Mouse (Mus musculus) heart, embryonic 15.5 days (tissue): Measurements from ENCODE around the gene Rwdd2a. TPM values are rescaled to one million over a fixed set of nuclear protein-coding genes. Genes with fewer than 3 reads are reported as not detected.
A peak's percentile ranks its signal among the peaks of the same experiment; 100 is the strongest.
"Not testable (repeated sequence)": the region's sequence is repeated elsewhere in the genome, so short reads cannot be mapped to it uniquely, and the experiment has no call there.

Experiments used
- ATAC-seq: fragments of 200-750 bp; cut with Nextera tagmentation; replicated peaks from 2 replicates; pipeline ENCODE4 v1.8.0; 2017; ENCODE audit warnings: low read depth, moderate TSS enrichment; ENCODE audit not compliant: insufficient number of reproducible peaks, insufficient read depth, low FRiP score
- H3K27ac ChIP-seq: fragments of 300-500 bp; sonication (generic); 2 replicates; pipeline ENCODE4 v1.5.1; 2015; ENCODE audit warnings: mild to moderate bottlenecking, inconsistent platforms
- H3K27me3 ChIP-seq: fragments of 300-500 bp; sonication (generic); 2 replicates; pipeline ENCODE4 v1.6.1; 2015; ENCODE audit warnings: inconsistent platforms
- H3K36me3 ChIP-seq: fragments of 300-500 bp; sonication (generic); 2 replicates; pipeline ENCODE4 v1.6.1; 2015; ENCODE audit warnings: mild to moderate bottlenecking, inconsistent platforms
- H3K4me1 ChIP-seq: fragments of 300-500 bp; sonication (generic); replicated peaks from 2 replicates; pipeline ENCODE4 v1.6.1; 2015; ENCODE audit warnings: inconsistent platforms
- H3K4me2 ChIP-seq: fragments of 300-500 bp; sonication (generic); 2 replicates; pipeline ENCODE4 v1.6.1; 2015; ENCODE audit warnings: inconsistent platforms, mild to moderate bottlenecking, moderate library complexity
- H3K4me3 ChIP-seq: fragments of 300-500 bp; sonication (generic); 2 replicates; pipeline ENCODE4 v1.5.1; 2015; ENCODE audit warnings: mild to moderate bottlenecking, inconsistent platforms
- H3K9ac ChIP-seq: fragments of 300-500 bp; sonication (generic); 2 replicates; pipeline ENCODE4 v1.6.1; 2015; ENCODE audit warnings: mild to moderate bottlenecking, inconsistent platforms
- H3K9me3 ChIP-seq: fragments of 300-500 bp; sonication (generic); replicated peaks from 2 replicates; pipeline ENCODE4 v1.6.1; 2016; ENCODE audit warnings: inconsistent platforms
- WGBS: fragments of 180-500 bp; shearing (Covaris S2); methylation state at CpG from one replicate; pipeline ENCODE4 v1.1.7; 2015; ENCODE audit warnings: mixed read lengths; 5-methylcytosine and 5-hydroxymethylcytosine counted together
- polyA plus RNA-seq: library from polyadenylated mRNA; unstranded; fragments of >200 nt; fragmentation: Nextera tagmentation; extraction: Ambion mirVana; gene quantifications from 2 replicates; pipeline ENCODE4 v1.2.1, GENCODE M21; 2015

Rwdd2a gene
- polyA plus RNA-seq, 1 experiment from 2014 or later: 3.7 TPM

DNA sequence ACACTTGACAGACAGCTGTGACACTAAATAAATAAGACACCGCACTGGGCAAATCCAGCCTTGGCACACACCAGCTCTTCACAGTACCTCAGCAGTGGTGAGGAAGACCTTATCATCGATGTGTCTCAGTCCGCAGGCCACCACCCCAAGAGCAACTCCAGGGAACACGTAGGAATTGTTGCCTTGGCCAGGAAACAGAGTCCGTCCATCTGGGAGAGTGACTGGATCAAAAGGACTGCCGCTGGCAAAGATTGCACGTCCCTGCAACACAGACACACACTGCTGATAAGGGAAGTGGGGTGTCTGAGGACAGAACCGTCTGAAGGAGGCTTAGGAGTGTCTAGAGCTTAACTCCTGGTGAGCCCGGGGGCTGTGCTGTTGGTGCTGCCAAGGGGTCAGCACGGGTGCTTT is 22.6 kb downstream of the Rwdd2a start:
- not testable (repeated sequence) for H3K27me3 ChIP-seq, H3K9ac ChIP-seq, H3K36me3 ChIP-seq, H3K9me3 ChIP-seq, H3K4me3 ChIP-seq
- 13% methylated on average over 10 of the region's 10 CpGs for WGBS
- Histone ChIP-seq H3K4me2 (0 out of 2 replicates have a peak overlapping the region, but pooled peaks have one; percentile 26), H3K27ac (peak overlapping the region; percentile 35), H3K4me1 (peaks cover 15% of the 10 kb centered on the region)
- ATAC-seq: peak; percentile 71

DNA sequence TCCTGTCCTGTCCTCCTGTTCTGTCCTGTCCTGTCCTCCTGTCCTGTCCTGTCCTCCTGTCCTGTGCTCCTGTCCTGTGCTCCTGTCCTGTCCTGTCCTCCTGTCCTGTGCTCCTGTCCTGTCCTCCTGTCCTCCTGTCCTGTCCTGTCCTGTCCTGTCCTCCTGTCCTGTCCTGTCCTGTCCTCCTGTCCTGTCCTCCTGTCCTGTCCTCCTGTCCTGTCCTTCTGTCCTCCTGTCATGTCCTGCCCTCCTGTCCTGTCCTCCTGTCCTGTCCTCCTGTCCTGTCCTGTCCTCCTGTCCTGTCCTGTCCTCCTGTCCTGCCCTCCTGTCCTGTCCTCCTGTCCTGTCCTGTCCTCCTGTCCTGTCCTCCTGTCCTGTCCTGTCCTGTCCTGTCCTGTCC is 25.2 kb downstream of the Rwdd2a start:
- H3K9me3 ChIP-seq, H3K9ac ChIP-seq, H3K27me3 ChIP-seq, ATAC-seq, H3K4me2 ChIP-seq, H3K36me3 ChIP-seq, H3K4me3 ChIP-seq, H3K27ac ChIP-seq: not testable (repeated sequence)
- H3K4me1 ChIP-seq: peaks cover 29% of the 10 kb centered on the region

DNA sequence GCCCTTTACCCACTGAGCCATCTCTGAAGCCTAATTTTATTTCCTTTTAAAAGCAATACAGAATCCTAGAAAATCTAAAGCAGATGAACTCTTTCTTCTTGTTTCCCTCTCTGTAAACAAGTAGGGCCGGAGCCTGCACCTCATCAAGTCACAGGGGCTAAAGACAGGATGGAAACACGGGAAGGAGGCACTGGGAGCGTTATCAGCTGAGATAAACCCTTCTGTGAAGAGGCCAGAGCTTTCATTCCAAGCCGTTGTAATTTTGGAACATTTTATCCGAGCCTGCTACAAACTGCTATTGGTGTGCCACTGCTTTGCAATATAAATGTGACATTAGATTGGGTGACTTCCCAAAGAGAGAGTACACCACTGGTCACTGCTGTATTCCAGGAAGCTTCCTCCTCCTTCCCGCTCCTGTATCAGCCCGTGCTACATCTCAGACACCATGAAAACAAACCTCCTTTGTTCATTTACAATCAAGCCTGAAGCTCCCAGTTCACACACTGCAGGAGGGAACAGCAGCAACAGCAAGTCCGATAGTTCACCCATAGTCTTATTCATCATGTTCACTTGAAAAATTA is 28.0 kb downstream of the Rwdd2a start:
- H3K9ac ChIP-seq: no peak overlapping the region
- H3K27ac ChIP-seq: peak overlapping the region; percentile 65
- H3K36me3 ChIP-seq: no peaks in the 10 kb centered on the region
- WGBS: 14% methylated on average over 8 of the region's 8 CpGs
- ATAC-seq: peak; percentile 83
- H3K4me2 ChIP-seq: peak overlapping the region; percentile 30; the same call in 1 of the 2 replicates
- H3K27me3 ChIP-seq: no peaks in the 10 kb centered on the region
- no peaks in the 10 kb centered on the region for H3K9me3 ChIP-seq
- H3K4me1 ChIP-seq: peaks cover 14% of the 10 kb centered on the region
- H3K4me3 ChIP-seq: no peak overlapping the region

DNA sequence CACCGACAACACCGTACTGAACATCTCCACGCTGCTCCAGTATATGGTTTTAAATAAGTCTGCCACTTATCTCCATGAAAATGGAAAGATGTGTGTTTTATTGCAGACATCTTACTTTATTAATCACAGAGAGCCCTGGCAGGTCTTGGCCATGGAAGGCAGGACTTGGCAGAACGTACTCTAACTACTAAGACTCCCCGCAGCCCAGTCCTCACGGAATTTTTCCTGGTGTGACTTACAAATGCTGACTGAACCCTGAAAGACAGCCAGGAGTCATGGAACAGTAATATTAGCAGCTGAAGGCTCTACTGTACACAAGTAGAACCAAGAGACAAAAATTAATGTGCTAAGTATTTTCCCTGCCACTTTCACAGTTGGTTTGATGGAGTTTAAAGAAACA is 34.0 kb downstream of the Rwdd2a start:
- no peak overlapping the region for H3K4me2 ChIP-seq
- no peak for ATAC-seq

DNA sequence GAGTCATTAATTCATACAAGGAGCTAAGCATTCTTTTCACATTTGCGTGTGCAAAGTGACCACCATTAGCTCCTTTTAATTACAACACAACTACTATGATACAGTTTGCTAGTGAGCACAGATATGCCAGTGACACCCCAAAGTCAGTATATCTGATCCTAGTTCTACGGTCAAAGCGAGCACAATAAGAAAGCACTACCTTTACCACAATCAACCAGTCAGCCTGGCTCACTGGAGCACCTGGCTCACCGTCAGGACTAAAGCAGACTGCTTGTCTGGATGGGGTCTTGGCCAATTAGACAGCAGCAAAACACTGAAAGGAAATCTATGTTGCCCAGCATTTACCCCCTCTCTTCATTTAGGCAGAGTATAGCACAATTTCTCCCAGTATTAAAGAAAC is 40.3 kb downstream of the Rwdd2a start:
- 80% methylated on average over 4 of the region's 4 CpGs for whole genome bisulfite sequencing
- H3K27ac ChIP-seq: no peak overlapping the region
- H3K4me2 ChIP-seq: no peak overlapping the region
- H3K9me3 ChIP-seq: no peaks in the 10 kb centered on the region
- no peak for ATAC-seq
- 0 out of 2 replicates have a peak, but pooled peaks cover 4% of the 10 kb centered on the region for H3K4me1 ChIP-seq
- no peak overlapping the region for H3K9ac ChIP-seq
- H3K4me3 ChIP-seq: no peak overlapping the region
- no peaks in the 10 kb centered on the region for H3K36me3 ChIP-seq
- H3K27me3 ChIP-seq: no peaks in the 10 kb centered on the region

More for the DNA sequence above, 34.0 kb downstream of the Rwdd2a start:
- H3K27ac ChIP-seq: peak overlapping the region; percentile 38; the same call in 1 of the 2 replicates
- H3K9me3 ChIP-seq: no peaks in the 10 kb centered on the region
- no peak overlapping the region for H3K9ac ChIP-seq
- H3K27me3 ChIP-seq: no peaks in the 10 kb centered on the region
- WGBS: 56% methylated on average over 6 of the region's 6 CpGs
- no peak overlapping the region for H3K4me3 ChIP-seq
- H3K4me1 ChIP-seq: peaks cover 10% of the 10 kb centered on the region
- H3K36me3 ChIP-seq: no peaks in the 10 kb centered on the region

DNA sequence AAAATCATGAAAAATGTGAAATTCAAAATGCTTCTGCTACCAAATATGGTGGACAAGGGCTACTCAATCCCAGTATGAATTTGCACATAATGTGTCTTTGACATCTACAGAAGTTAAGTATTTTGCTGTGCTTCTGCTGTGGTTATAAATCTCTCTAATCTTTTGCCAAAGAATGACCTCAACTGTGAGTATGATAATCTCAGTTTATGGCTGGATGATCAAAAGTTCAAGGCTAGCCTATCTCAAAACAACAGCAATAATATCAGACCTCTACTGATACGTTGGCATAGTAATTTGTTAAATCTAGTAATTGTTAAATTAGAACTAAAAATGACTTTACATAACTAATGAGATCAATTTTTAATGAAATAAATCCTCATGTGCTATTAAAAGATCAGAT is 44.0 kb downstream of the Rwdd2a start:
- no peak for ATAC-seq
- Histone ChIP-seq H3K4me3 (no peak overlapping the region), H3K27me3 (no peaks in the 10 kb centered on the region), H3K36me3 (no peaks in the 10 kb centered on the region), H3K9ac (no peak overlapping the region), H3K4me1 (peaks cover 6% of the 10 kb centered on the region), H3K9me3 (no peaks in the 10 kb centered on the region), H3K27ac (no peak overlapping the region), H3K4me2 (no peak overlapping the region)
- 72% methylated on average over 1 of the region's 1 CpGs for WGBS

DNA sequence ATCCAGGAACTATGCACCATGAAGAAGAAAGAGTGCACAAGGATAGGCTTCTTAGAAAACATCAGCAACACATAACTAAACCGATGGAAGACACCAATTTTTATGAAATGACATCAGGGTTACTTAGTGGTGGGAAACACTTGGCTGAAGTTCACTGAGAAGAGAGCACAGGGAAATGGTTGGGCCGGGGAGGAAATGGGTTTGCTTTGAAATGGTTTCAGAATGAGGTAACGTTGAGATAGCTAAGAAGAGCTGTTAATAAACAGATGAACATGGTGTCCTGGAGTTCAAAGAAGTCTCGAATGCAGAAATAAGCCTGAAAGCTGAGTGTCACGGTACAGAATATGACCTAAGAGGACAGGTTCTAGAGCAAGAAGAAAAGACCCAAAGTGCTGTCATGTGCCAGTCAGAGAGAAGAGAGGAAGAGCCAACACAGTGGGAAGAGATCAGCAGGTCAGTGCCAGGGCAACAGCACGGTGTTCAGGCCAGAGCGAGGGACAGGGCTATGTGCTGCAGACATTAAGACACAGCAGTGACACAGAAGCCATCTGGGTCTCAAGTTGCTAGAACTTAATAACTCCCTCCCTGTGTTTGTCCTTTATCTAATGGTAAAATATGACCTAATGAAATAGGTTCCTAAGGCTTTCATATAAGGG is 46.2 kb downstream of the Rwdd2a start:
- Histone ChIP-seq H3K9ac (no peak overlapping the region), H3K9me3 (no peaks in the 10 kb centered on the region), H3K36me3 (no peaks in the 10 kb centered on the region), H3K27ac (peak overlapping the region; percentile 24), H3K27me3 (no peaks in the 10 kb centered on the region), H3K4me2 (no peak overlapping the region), H3K4me1 (peaks cover 6% of the 10 kb centered on the region), H3K4me3 (no peak overlapping the region)
- 51% methylated on average over 7 of the region's 7 CpGs for WGBS
- ATAC-seq: 0 out of 2 replicates have a peak, but pooled peaks have one; percentile 39

DNA sequence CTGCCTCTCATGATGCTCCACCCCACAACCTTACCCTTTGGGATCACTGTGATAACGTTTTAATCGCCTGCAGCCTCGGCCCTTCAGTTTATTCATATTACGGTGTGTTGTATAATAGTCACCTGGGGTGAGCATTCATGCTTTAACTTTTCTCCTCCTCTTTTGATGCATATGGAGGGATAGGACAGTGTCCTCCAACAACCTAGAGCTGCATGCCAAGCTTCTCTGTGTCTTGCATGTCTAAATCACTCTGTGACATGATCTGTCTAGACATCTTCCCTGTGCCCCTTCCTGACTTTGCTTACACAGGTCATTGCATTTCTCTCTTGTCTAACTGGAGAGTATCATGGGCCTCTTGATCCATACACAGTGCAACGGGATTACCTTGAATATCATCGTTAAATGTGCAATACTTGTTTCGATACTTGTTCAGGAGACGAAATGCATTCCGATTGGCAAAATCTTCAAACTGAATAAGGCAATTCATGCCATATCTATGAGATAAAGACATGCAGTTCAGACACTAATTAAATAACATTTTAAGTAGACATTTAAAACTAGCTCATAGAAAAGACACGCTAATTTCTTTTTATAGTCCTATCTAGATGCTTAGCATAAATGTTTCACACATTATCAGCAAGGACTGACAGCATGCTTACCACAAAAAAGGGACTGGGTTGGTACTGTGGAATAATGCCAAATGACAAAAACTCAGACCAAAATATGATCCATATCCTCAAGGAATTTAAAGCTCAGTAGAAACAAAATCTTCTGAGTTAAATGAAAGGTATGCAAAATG is 47.7 kb downstream of the Rwdd2a start:
- Histone ChIP-seq H3K4me1 (peaks cover 6% of the 10 kb centered on the region), H3K9me3 (no peaks in the 10 kb centered on the region), H3K36me3 (no peaks in the 10 kb centered on the region), H3K4me3 (no peak overlapping the region), H3K9ac (no peak overlapping the region), H3K27me3 (no peaks in the 10 kb centered on the region), H3K27ac (no peak overlapping the region), H3K4me2 (no peak overlapping the region)
- no peak for ATAC-seq
- WGBS: 66% methylated on average over 10 of the region's 10 CpGs

DNA sequence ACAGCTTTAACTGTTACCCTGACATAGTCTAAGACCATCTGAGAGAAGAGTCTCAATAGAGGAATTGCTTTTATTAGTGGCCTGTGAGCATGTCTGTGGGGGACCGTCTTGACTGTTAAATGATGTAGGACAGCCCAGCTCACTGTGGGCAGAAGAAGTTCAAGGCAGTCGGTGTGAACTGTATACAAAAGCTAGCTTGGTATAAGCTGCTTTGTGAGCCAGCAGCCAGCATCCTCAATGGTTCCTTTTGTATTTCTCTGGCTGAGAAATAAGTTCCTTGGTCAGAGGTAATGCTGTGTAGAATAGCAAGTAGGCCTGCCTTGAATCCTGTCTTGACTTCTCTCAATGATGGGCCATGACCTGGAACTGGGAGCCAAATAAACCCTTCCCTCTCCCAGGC is 50.3 kb downstream of the Rwdd2a start:
- H3K4me2 ChIP-seq: no peak overlapping the region
- H3K9ac ChIP-seq: no peak overlapping the region
- no peaks in the 10 kb centered on the region for H3K27me3 ChIP-seq
- peaks cover 10% of the 10 kb centered on the region for H3K4me1 ChIP-seq
- no peak for ATAC-seq
- no peak overlapping the region for H3K27ac ChIP-seq
- H3K4me3 ChIP-seq: no peak overlapping the region
- WGBS: 83% methylated on average over 2 of the region's 2 CpGs
- H3K9me3 ChIP-seq: no peaks in the 10 kb centered on the region
- H3K36me3 ChIP-seq: no peaks in the 10 kb centered on the region

DNA sequence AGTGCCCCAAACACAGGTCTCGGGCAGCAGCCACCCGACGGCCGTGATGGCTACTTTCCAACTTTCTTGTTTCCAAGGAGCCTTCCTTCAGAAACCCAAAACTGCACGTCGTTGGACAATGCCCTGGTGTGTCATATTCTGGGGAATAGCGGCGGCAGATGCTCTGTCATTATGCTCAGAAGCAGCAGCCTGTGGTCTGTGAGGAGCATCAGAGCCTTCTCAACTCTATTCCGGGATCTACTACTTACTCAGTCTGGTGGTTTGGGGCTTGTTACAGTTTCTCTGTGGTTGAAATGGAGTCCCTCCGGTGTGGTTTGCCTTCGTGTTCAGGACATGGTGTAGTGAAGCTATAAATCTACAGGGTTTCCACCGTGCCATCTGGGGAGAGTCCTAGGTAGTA is 52.2 kb downstream of the Rwdd2a start:
- WGBS: 78% methylated on average over 12 of the region's 12 CpGs

More for the DNA sequence above, 52.2 kb downstream of the Rwdd2a start:
- no peak overlapping the region for H3K9ac ChIP-seq
- no peaks in the 10 kb centered on the region for H3K27me3 ChIP-seq
- no peak overlapping the region for H3K27ac ChIP-seq
- no peak for ATAC-seq
- peaks cover 4% of the 10 kb centered on the region for H3K4me1 ChIP-seq
- H3K4me3 ChIP-seq: no peak overlapping the region
- no peaks in the 10 kb centered on the region for H3K9me3 ChIP-seq
- H3K4me2 ChIP-seq: no peak overlapping the region
- no peaks in the 10 kb centered on the region for H3K36me3 ChIP-seq
